Mouse (Mus musculus) kidney, postnatal 25 days (tissue): ENCODE measurements around the gene Galntl5.
"Not testable (repeated sequence)": the region's sequence is repeated elsewhere in the genome, so short reads cannot be mapped to it uniquely, and the experiment has no call there.

ENCODE experiments used
- DNase-seq, 2 experiments: peaks; one replicate each; pipeline ENCODE4 v3.0.0; 2021; ENCODE audit warnings: mixed read lengths in 2 of 2

Galntl5 gene

DNA sequence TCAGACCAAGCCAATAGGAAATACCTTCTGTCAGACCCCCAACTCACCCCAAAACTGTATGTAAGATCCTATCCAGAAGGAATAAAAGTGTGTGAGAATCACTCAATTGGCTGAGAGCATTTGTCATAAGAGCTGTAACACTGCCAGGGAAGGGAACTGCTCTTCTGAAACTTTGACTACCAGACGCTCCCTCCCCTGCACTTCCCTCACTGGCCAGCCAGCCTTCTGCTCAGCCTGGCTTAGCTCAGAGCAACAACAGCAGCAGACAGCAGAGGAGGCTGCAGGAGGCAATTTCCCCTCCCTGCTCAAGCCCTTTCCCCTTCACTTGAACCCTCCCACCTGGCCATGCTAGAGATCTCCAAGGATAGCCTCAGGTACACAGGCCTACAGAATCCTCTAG is 30.6 kb downstream of the Galntl5 start:
- no peak for DNase-seq

GRCm38 (mm10) chr5:25213216-25213615 is 32.0 kb downstream of the Galntl5 start:
- DNase-seq, result not testable (repeated sequence)

- no peak for DNase-seq
These were observed 33.7 kb downstream of the Galntl5 start for GRCm38 (mm10) chr5:25215006-25215405.

GRCm38 (mm10) chr5:25221604-25222003 is 40.3 kb downstream of the Galntl5 start, which contains the start of gene Galnt11:
Galnt11 (plus strand) TSS chr5:25221904.
- DNase-seq, result no peak

- peak; percentile 89 to 94 for DNase-seq
These were observed 41.8 kb downstream of the Galntl5 start, which contains the start of gene E130116L18Rik for GRCm38 (mm10) chr5:25222752-25223702. E130116L18Rik (minus strand) TSS chr5:25223153.

GRCm38 (mm10) chr5:25224377-25224776 is 43.1 kb downstream of the Galntl5 start:
- DNase-seq, result peak; percentile 44 to 49

DNA sequence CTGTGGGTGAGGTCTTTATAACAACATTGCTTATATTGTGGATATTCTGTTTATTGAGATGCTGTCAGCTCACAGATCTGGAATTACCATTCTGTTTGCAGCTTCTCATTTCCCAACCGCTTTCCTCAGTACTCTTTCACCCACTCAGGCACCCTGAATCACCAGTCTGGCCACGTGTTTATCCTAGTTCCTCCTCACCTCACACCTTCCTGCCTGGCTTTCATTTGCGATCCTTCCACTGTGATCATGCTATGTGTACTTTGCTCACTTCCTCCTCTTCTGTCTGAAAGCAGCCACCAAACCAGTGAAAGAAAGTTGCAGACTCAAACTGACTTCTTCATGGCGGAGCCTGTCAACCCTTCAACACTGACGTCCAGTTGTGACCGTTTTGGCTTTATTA is 61.8 kb downstream of the Galntl5 start:
- peak; percentile 55 to 82 for DNase-seq

- DNase-seq, result peak in 1 of 2 experiments; percentile 59
These were observed 64.7 kb downstream of the Galntl5 start for GRCm38 (mm10) chr5:25245806-25246472.

DNA sequence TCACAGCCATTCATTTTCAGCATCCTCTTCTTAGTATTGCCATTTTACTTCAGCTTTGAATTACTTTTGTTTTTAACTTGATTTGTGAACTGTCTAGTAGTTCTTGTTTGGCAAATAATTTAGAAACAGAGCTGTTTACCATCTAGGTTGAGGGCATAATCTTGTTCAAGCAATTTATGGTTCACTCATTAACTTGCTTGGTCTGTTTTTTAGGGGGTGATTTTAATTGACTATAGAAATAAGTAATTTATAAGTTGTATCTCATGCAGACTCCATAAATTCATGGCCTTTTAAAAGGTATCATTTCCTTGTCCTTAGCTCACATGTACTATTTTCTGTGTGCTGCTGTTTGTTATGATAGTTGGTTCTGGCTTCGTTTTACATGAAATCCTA is 65.2 kb downstream of the Galntl5 start:
- DNase-seq, result no peak

GRCm38 (mm10) chr5:25247036-25247435 is 65.8 kb downstream of the Galntl5 start:
- peak; percentile 58 to 79 for DNase-seq

GRCm38 (mm10) chr5:25252423-25252822 is 71.2 kb downstream of the Galntl5 start:
- peak; percentile 71 to 84 for DNase-seq

GRCm38 (mm10) chr5:25252825-25253544 is 71.7 kb downstream of the Galntl5 start:
- DNase-seq, result peak in 1 of 2 experiments; percentile 62

- peak in 1 of 2 experiments; percentile 29 for DNase-seq
These were observed 73.2 kb downstream of the Galntl5 start for GRCm38 (mm10) chr5:25254491-25254890.

GRCm38 (mm10) chr5:25256686-25257085 is 75.4 kb downstream of the Galntl5 start:
- DNase-seq, result no peak

- DNase-seq, result peak; percentile 48 to 64
These were observed 80.2 kb downstream of the Galntl5 start for GRCm38 (mm10) chr5:25261452-25261851.

- DNase-seq, result peak in 1 of 2 experiments; percentile 32
These were observed 81.0 kb downstream of the Galntl5 start for GRCm38 (mm10) chr5:25262266-25262665.

GRCm38 (mm10) chr5:25268258-25268888 is 87.1 kb downstream of the Galntl5 start:
- DNase-seq, result peak in 1 of 2 experiments; percentile 67
